Mouse (Mus musculus): ENCODE data around the gene Scrn3. TPM values are rescaled to one million over a fixed set of nuclear protein-coding genes. Genes with fewer than 3 reads are reported as not detected.

Scrn3 gene
- polyA plus RNA-seq, 1 experiment from 2014 or later = 21.9 TPM

DNA sequence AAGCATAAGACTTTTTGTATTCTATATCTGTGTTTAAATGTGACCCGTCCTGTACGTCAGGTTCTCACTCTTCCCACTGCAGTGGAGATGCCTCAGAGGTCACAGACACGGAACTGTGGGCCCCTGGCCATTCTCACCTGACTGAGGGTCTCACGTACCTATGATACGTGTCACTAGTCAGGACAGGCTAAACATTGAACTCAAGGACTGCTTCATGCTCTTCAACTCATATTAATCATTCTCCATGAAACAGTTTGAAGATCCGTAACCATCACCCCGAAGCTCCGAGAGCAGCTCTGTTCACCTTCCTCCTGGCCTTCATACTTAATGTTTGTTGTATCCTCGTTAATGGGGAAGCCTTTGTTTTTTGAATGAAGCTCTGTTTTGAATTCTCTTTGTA, 5.0 kb downstream of the Scrn3 start:
- H3K4me1 ChIP-seq (ENCODE audit: insufficient read depth) = 0 out of 2 replicates have a peak, but pooled peaks cover 5% of the 10 kb centered on the region
- peaks cover 32% of the 10 kb centered on the region for H3K36me3 ChIP-seq (replicated peaks; ENCODE audit: insufficient read depth, low read length)
- 89% methylated on average over 9 of the region's 9 CpGs for WGBS (ENCODE audit: insufficient replicate concordance)
- no peak for DNase-seq
- TF ChIP-seq EP300 (IDR thresholded peaks at IDR 0.05; ENCODE audit: low read depth) (no peak), CTCF (IDR thresholded peaks at IDR 0.05; ENCODE audit: low read depth) (no peak)
- H3K9me3 ChIP-seq (ENCODE audit: low read length) = no peaks in the 10 kb centered on the region
- no peak overlapping the region for H3K4me2 ChIP-seq (ENCODE audit: low read depth, low read length)
- H3K4me3 ChIP-seq (ENCODE audit: low read depth, low read length) = no peak overlapping the region
- ATAC-seq = no peak
- H3K27me3 ChIP-seq (ENCODE audit: insufficient read depth, low read length) = no peaks in the 10 kb centered on the region
- H3K27ac ChIP-seq (ENCODE audit: low read depth) = no peak overlapping the region
- H3K9ac ChIP-seq (replicated peaks) = no peak overlapping the region

DNA sequence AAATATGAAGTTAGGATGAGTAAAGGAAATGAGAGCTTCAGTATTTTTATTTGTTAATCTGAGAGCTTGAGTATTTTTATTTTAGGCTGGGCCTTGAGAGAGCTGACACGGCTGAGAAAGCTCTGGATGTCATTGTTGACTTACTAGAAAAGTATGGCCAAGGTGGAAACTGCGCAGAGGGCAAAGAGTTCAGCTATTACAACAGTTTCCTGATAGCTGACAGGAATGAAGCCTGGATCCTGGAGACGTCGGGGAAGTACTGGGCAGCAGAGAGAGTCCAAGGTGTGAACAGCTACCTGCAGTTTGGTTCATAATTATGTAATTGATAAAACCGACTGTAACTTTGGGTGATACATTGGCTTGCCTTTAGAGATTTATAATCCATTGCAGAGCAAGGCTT, 6.8 kb downstream of the Scrn3 start:
- WGBS (ENCODE audit: insufficient replicate concordance) = 70% methylated on average over 5 of the region's 5 CpGs
- no peaks in the 10 kb centered on the region for H3K27me3 ChIP-seq (ENCODE audit: insufficient read depth, low read length)
- no peaks in the 10 kb centered on the region for H3K9me3 ChIP-seq (ENCODE audit: low read length)
- TF ChIP-seq EP300 (IDR thresholded peaks at IDR 0.05; ENCODE audit: low read depth) (no peak), CTCF (IDR thresholded peaks at IDR 0.05; ENCODE audit: low read depth) (no peak)
- no peak overlapping the region for H3K4me3 ChIP-seq (ENCODE audit: low read depth, low read length)
- DNase-seq (no peak), ATAC-seq (no peak)
- no peak overlapping the region for H3K27ac ChIP-seq (ENCODE audit: low read depth)
- H3K9ac ChIP-seq (replicated peaks) = no peak overlapping the region
- H3K4me1 ChIP-seq (ENCODE audit: insufficient read depth) = 0 out of 2 replicates have a peak, but pooled peaks cover 2% of the 10 kb centered on the region
- H3K36me3 ChIP-seq (replicated peaks; ENCODE audit: insufficient read depth, low read length) = peaks cover 37% of the 10 kb centered on the region
- no peak overlapping the region for H3K4me2 ChIP-seq (ENCODE audit: low read depth, low read length)

GRCm38 (mm10) chr2:73322991-73323390, 10.6 kb downstream of the Scrn3 start:
- no peak for DNase-seq
- Histone ChIP-seq H3K27ac (ENCODE audit: low read depth) (no peak overlapping the region), H3K4me2 (ENCODE audit: low read depth, low read length) (no peak overlapping the region), H3K27me3 (ENCODE audit: insufficient read depth, low read length) (no peaks in the 10 kb centered on the region), H3K4me1 (ENCODE audit: insufficient read depth) (no peaks in the 10 kb centered on the region; the same call in 1 of the 2 replicates), H3K4me3 (ENCODE audit: low read depth, low read length) (no peak overlapping the region), H3K9ac (replicated peaks) (no peak overlapping the region), H3K9me3 (ENCODE audit: low read length) (no peaks in the 10 kb centered on the region), H3K36me3 (replicated peaks; ENCODE audit: insufficient read depth, low read length) (peaks cover 28% of the 10 kb centered on the region)
- ATAC-seq = no peak
- TF ChIP-seq EP300 (IDR thresholded peaks at IDR 0.05; ENCODE audit: low read depth) = no peak
- no peak for TF ChIP-seq CTCF (IDR thresholded peaks at IDR 0.05; ENCODE audit: low read depth)
- WGBS (ENCODE audit: insufficient replicate concordance) = 76% methylated on average over 12 of the region's 12 CpGs

- no peaks in the 10 kb centered on the region for H3K9me3 ChIP-seq (ENCODE audit: low read length)
- no peak overlapping the region for H3K27ac ChIP-seq (ENCODE audit: low read depth)
- DNase-seq (no peak), ATAC-seq (no peak)
- H3K36me3 ChIP-seq (replicated peaks; ENCODE audit: insufficient read depth, low read length) = peaks cover 18% of the 10 kb centered on the region
- no peak overlapping the region for H3K9ac ChIP-seq (replicated peaks)
- 91% methylated on average over 5 of the region's 5 CpGs for WGBS (ENCODE audit: insufficient replicate concordance)
- H3K4me2 ChIP-seq (ENCODE audit: low read depth, low read length) = no peak overlapping the region
- no peak overlapping the region for H3K4me3 ChIP-seq (ENCODE audit: low read depth, low read length)
- H3K27me3 ChIP-seq (ENCODE audit: insufficient read depth, low read length) = no peaks in the 10 kb centered on the region
- no peaks in the 10 kb centered on the region; the same call in 1 of the 2 replicates for H3K4me1 ChIP-seq (ENCODE audit: insufficient read depth)
- TF ChIP-seq EP300 (IDR thresholded peaks at IDR 0.05; ENCODE audit: low read depth) = no peak
- no peak for TF ChIP-seq CTCF (IDR thresholded peaks at IDR 0.05; ENCODE audit: low read depth)
Observed at GRCm38 (mm10) chr2:73325871-73326270, 13.5 kb downstream of the Scrn3 start.

GRCm38 (mm10) chr2:73335949-73336348, 23.5 kb downstream of the Scrn3 start:
- no peak for ATAC-seq
- Histone ChIP-seq H3K36me3 (replicated peaks; ENCODE audit: insufficient read depth, low read length) (peaks cover 13% of the 10 kb centered on the region), H3K27ac (ENCODE audit: low read depth) (no peak overlapping the region), H3K9me3 (ENCODE audit: low read length) (no peaks in the 10 kb centered on the region), H3K4me2 (ENCODE audit: low read depth, low read length) (no peak overlapping the region), H3K4me3 (ENCODE audit: low read depth, low read length) (no peak overlapping the region), H3K27me3 (ENCODE audit: insufficient read depth, low read length) (no peaks in the 10 kb centered on the region), H3K9ac (replicated peaks) (no peak overlapping the region), H3K4me1 (ENCODE audit: insufficient read depth) (no peaks in the 10 kb centered on the region)
- DNase-seq = no peak
- no peak for TF ChIP-seq CTCF (IDR thresholded peaks at IDR 0.05; ENCODE audit: low read depth)
- no peak for TF ChIP-seq EP300 (IDR thresholded peaks at IDR 0.05; ENCODE audit: low read depth)
- 82% methylated on average over 3 of the region's 3 CpGs for WGBS (ENCODE audit: insufficient replicate concordance)

DNA sequence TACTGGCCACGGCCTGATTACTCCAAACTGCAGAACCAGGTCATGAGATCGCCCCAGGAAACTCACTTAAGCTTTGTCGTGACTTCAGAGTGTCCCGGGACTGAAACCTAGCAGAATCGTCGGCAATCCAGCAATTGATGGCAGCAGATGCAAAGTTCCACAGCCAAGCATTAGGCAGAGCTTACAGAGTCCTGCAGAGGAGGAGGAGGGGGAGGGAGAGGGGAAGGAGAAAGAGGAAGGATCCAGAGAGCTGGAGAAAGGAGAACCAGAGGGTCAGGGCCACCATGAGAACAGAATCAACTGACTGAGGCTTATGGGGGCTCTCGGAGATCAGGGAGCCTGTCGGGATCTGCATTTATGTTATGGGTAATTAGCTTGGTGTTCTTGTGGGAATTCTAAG, 26.0 kb downstream of the Scrn3 start:
- no peaks in the 10 kb centered on the region for H3K4me1 ChIP-seq (ENCODE audit: insufficient read depth)
- H3K4me3 ChIP-seq (ENCODE audit: low read depth, low read length) = no peak overlapping the region
- no peak overlapping the region for H3K4me2 ChIP-seq (ENCODE audit: low read depth, low read length)
- no peak overlapping the region for H3K9ac ChIP-seq (replicated peaks)
- DNase-seq = no peak
- ATAC-seq = no peak
- H3K9me3 ChIP-seq (ENCODE audit: low read length) = no peaks in the 10 kb centered on the region
- peaks cover 8% of the 10 kb centered on the region; the same call in 1 of the 2 replicates for H3K36me3 ChIP-seq (replicated peaks; ENCODE audit: insufficient read depth, low read length)
- H3K27ac ChIP-seq (ENCODE audit: low read depth) = no peak overlapping the region
- TF ChIP-seq CTCF (IDR thresholded peaks at IDR 0.05; ENCODE audit: low read depth) = no peak
- no peak for TF ChIP-seq EP300 (IDR thresholded peaks at IDR 0.05; ENCODE audit: low read depth)
- 72% methylated on average over 8 of the region's 8 CpGs for WGBS (ENCODE audit: insufficient replicate concordance)
- H3K27me3 ChIP-seq (ENCODE audit: insufficient read depth, low read length) = no peaks in the 10 kb centered on the region

DNA sequence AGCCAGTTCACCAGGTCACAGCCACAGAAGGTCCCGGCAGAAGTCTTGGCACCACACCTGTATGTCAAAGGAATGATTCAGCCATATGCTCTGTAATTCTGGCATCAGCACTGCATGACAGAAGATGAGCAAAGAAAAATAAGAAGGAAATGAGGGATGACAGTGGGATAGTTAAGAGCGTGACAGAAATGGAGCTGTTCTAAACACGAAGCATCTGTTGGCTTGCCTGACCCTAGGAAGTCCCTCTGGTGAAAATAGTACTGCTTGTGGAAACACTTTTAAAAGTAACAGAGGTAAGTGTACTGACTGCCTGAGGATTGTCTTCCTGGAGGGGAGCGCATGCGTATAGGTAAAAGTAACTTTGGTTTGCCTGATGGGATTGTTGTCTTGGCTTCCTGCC, 31.3 kb downstream of the Scrn3 start:
- no peak for TF ChIP-seq EP300 (IDR thresholded peaks at IDR 0.05; ENCODE audit: low read depth)
- no peak for TF ChIP-seq CTCF (IDR thresholded peaks at IDR 0.05; ENCODE audit: low read depth)
- Histone ChIP-seq H3K27ac (ENCODE audit: low read depth) (no peak overlapping the region), H3K36me3 (replicated peaks; ENCODE audit: insufficient read depth, low read length) (no peaks in the 10 kb centered on the region), H3K4me2 (ENCODE audit: low read depth, low read length) (no peak overlapping the region), H3K9me3 (ENCODE audit: low read length) (no peaks in the 10 kb centered on the region), H3K4me3 (ENCODE audit: low read depth, low read length) (no peak overlapping the region), H3K27me3 (ENCODE audit: insufficient read depth, low read length) (no peaks in the 10 kb centered on the region), H3K9ac (replicated peaks) (no peak overlapping the region), H3K4me1 (ENCODE audit: insufficient read depth) (no peaks in the 10 kb centered on the region)
- DNase-seq = no peak
- ATAC-seq = no peak
- WGBS (ENCODE audit: insufficient replicate concordance) = 91% methylated on average over 5 of the region's 5 CpGs

All from liver, postnatal 0 days (tissue).